Mouse (Mus musculus): ENCODE data around the gene Hoxd9. TPM values are rescaled to one million over a fixed set of nuclear protein-coding genes. Genes with fewer than 3 reads are reported as not detected.

The Hoxd9 gene
- total RNA-seq, 2 experiments from 2014 or later: not detected

DNA sequence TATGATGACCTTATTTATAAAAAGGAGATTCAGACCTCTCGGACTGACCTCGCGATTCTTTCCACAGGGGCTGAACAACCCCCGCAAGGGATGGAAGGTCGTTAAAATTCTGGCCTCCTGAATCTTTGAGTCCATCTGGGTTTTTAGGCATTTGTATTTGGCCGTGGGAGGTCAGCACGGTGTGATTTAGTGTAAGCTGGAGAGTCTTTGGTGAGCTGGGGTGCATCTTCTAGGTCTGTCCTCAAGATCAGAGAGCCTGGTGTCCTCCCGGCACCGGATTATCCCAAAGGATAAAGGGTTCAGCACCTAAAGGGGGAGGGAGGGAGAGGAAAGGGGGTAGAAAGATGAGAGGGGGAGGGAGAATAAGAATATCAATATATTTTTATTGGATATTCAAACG, 5.8 kb downstream of the Hoxd9 start:
- Histone ChIP-seq H3K4me3 (no peak overlapping the region), H3K27ac (no peak overlapping the region)
- intact Hi-C loops (cut with DNase I): loop anchor here (2.0 to 10.0 kb wide), 6 partner anchors 259 to 721 kb away; no protein-coding TSS in a partner anchor
- no peak for DNase-seq (ENCODE audit: extremely low spot score in 1 of 2, low spot score in 2 of 2)
- TF ChIP-seq CTCF (IDR thresholded peaks at IDR 0.05): no peak

- intact Hi-C loops (cut with DNase I): loop anchor here (2.0 to 10.0 kb wide), 6 partner anchors 258 to 721 kb away; no protein-coding TSS in a partner anchor
- Histone ChIP-seq H3K27ac (no peak overlapping the region), H3K4me3 (no peak overlapping the region)
- DNase-seq (ENCODE audit: extremely low spot score in 1 of 2, low spot score in 2 of 2): no peak
- no peak for TF ChIP-seq CTCF (IDR thresholded peaks at IDR 0.05)
These were observed 6.3 kb downstream of the Hoxd9 start for GRCm38 (mm10) chr2:74703720-74704392.

GRCm38 (mm10) chr2:74704393-74704998, 7.0 kb downstream of the Hoxd9 start, which contains the start of gene Hoxd8:
TSS of gene Hoxd8 (plus strand) at chr2:74704615.
- no peak for TF ChIP-seq CTCF (IDR thresholded peaks at IDR 0.05)
- H3K27ac ChIP-seq: no peak within 1 kb of the TSS
- intact Hi-C loops (cut with DNase I): loop anchor here (5.0 to 10.0 kb wide), 5 partner anchors 258 to 720 kb away; no protein-coding TSS in a partner anchor
- no peak within 1 kb of the TSS for H3K4me3 ChIP-seq
- DNase-seq (ENCODE audit: extremely low spot score in 1 of 2, low spot score in 2 of 2): no peak

GRCm38 (mm10) chr2:74704999-74705466, 7.5 kb downstream of the Hoxd9 start:
- Histone ChIP-seq H3K4me3 (no peak overlapping the region), H3K27ac (no peak overlapping the region)
- intact Hi-C loops (cut with DNase I): loop anchor here (5.0 to 10.0 kb wide), 6 partner anchors 37 to 720 kb away; no protein-coding TSS in a partner anchor
- TF ChIP-seq CTCF (IDR thresholded peaks at IDR 0.05): no peak
- DNase-seq (ENCODE audit: extremely low spot score in 1 of 2, low spot score in 2 of 2): no peak

DNA sequence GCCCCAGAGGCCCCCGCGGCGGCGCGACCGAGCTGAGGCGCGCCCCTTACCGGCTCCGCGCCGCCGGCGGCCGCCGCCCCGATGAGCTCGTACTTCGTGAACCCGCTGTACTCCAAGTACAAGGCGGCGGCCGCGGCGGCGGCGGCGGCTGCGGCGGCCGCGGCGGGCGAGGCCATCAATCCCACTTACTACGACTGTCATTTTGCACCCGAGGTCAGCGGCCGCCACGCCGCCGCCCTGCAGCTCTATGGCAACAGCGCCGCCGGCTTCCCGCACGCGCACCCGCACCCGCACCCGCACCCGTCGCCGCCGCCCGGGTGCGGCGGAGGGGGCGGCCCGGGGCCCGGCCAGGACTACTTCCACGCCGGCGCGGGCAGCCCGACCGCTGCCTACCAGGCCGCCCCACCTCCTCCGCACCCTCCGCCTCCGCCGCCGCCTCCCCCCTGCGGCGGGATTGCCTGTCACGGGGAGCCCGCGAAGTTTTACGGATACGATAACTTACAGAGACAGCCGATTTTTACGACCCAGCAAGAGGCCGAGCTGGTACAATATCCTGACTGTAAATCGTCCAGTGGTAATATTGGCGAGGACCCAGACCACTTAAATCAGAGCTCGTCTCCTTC, 8.1 kb downstream of the Hoxd9 start:
- intact Hi-C loops (cut with DNase I): loop anchor here (5.0 to 10.0 kb wide), 2 partner anchors 37 to 719 kb away; no protein-coding TSS in a partner anchor
- no peak for TF ChIP-seq CTCF (IDR thresholded peaks at IDR 0.05)
- Histone ChIP-seq H3K4me3 (no peak overlapping the region), H3K27ac (no peak overlapping the region)
- DNase-seq (ENCODE audit: extremely low spot score in 1 of 2, low spot score in 2 of 2): no peak

DNA sequence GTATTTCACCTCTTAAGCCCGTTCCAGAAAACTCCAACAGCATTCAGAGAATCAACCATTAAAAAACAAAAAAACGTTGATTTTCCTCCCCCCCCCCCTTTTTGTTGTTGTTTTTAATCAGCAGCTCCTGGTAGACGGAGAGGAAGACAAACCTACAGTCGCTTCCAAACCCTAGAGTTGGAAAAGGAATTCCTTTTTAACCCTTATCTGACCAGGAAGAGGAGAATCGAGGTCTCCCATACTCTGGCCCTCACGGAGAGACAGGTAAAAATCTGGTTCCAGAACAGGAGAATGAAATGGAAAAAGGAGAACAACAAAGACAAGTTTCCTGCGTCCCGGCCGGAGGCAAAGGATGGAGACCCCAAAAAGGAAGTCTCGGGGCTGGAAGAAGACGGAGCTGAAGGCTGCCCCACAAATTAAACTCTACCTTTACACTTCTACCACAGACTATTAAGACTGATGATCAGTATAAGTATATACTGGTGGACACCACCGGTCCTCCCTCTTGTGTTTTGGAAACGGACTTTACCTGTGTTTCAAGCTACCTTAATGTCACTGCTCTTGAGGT, 8.9 kb downstream of the Hoxd9 start:
- H3K27ac ChIP-seq: no peak overlapping the region
- no peak for DNase-seq (ENCODE audit: extremely low spot score in 1 of 2, low spot score in 2 of 2)
- no peak overlapping the region for H3K4me3 ChIP-seq
- no peak for TF ChIP-seq CTCF (IDR thresholded peaks at IDR 0.05)
- intact Hi-C loops (cut with DNase I): loop anchor here (5.0 to 10.0 kb wide), 2 partner anchors 36 to 718 kb away; no protein-coding TSS in a partner anchor

GRCm38 (mm10) chr2:74707599-74707998, 10.1 kb downstream of the Hoxd9 start:
- TF ChIP-seq CTCF (IDR thresholded peaks at IDR 0.05): no peak
- Histone ChIP-seq H3K4me3 (no peak overlapping the region), H3K27ac (no peak overlapping the region)
- intact Hi-C loops (cut with DNase I): loop anchor here (5.0 to 10.0 kb wide), 2 partner anchors 35 to 717 kb away; no protein-coding TSS in a partner anchor
- no peak for DNase-seq (ENCODE audit: extremely low spot score in 1 of 2, low spot score in 2 of 2)

DNA sequence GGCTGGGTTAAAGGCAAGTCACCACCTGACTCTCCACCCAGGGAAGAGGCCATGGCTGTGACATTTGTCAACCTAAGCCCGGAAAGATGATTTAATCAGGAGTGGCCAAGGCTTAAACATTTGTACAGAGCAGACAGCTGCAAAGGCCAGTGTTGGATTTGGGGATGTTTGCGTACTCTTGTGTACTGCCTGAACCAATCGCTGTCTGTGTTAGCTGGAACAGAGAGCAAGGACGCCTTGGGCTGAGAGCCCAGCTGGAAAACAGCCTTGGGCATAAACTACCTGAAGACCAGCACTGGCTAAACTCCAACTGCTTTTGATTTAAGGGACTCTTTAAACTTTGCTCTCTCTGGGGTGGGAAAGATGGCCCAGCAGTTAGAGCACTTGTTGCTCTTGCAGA, 11.1 kb downstream of the Hoxd9 start:
- no peak for DNase-seq (ENCODE audit: extremely low spot score in 1 of 2, low spot score in 2 of 2)
- Histone ChIP-seq H3K27ac (no peak overlapping the region), H3K4me3 (no peak overlapping the region)
- no peak for TF ChIP-seq CTCF (IDR thresholded peaks at IDR 0.05)
- intact Hi-C loops (cut with DNase I): loop anchor here (5.0 to 10.0 kb wide), 2 partner anchors 34 to 716 kb away; no protein-coding TSS in a partner anchor

- TF ChIP-seq CTCF (IDR thresholded peaks at IDR 0.05): no peak
- no peak for DNase-seq (ENCODE audit: extremely low spot score in 1 of 2, low spot score in 2 of 2)
- intact Hi-C loops (cut with DNase I): loop anchor here (5.0 to 10.0 kb wide), 3 partner anchors 33 to 715 kb away; partner anchors contain the start of gene Evx2
- no peak overlapping the region for H3K4me3 ChIP-seq
- no peak overlapping the region for H3K27ac ChIP-seq
These were observed 12.2 kb downstream of the Hoxd9 start for GRCm38 (mm10) chr2:74709465-74710419.

DNA sequence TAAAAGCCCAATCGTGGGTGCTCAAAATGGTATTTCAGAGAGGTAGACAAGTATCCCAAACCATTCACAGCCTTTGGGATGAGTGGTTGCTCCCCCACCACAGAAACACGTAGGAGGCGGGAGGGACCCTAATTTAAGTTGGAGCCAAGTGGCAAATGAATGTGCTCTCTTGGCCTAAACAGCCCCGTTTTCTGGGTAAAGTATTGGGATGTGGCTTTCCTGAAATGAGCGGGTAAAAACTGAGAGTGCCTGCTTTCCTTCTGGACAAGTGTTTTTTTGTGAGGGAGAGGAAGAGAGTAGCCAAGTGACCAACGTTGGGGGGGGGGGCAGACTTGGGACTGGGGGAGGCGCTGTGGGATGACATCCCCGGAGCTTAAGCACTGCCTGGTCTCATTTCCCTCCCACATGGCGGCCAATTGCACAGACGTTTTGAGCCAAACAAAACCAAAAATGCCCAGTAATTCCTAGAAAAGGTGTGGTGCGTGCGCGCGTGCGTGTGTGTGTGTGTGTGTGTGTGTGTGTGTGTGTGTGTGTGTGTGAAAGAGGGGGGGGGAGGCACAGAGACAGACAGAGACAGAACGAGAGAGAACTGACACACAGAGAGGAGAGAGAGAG, 13.5 kb downstream of the Hoxd9 start:
- TF ChIP-seq CTCF (IDR thresholded peaks at IDR 0.05): no peak
- DNase-seq (ENCODE audit: extremely low spot score in 1 of 2, low spot score in 2 of 2): no peak
- Histone ChIP-seq H3K4me3 (no peak overlapping the region), H3K27ac (no peak overlapping the region)
- intact Hi-C loops (cut with DNase I): loop anchor here (5.0 kb wide), 1 partner anchor 54 kb away; the partner anchor contains the start of gene Evx2
